Mouse (Mus musculus) small intestine, adult 2 months (tissue): ENCODE results near the gene Duxbl3.
"Not testable (repeated sequence)": the region's sequence is repeated elsewhere in the genome, so short reads cannot be mapped to it uniquely, and the experiment has no call there.

ENCODE experiments used
- CTCF ChIP-seq: fragments of 200-500 bp; IDR thresholded peaks from 2 replicates; pipeline ENCODE4 v1.5.1; 2012; ENCODE audit warnings: low read depth, mild to moderate bottlenecking, control low read depth, inconsistent platforms, low read length, moderate library complexity, mixed read lengths; ENCODE audit not compliant: insufficient replicate concordance, insufficient read length; ENCODE audit errors: extremely low read depth
- POLR2A ChIP-seq: fragments of 200-500 bp; IDR thresholded peaks from 2 replicates; pipeline ENCODE4 v1.6.1; 2012; ENCODE audit warnings: low read depth, mild to moderate bottlenecking, control low read depth, inconsistent platforms, low read length, moderate library complexity

GRCm38 (mm10) chr14:26286737-26287136 lies 29.0 kb downstream of the Duxbl3 start:
- TF ChIP-seq CTCF, POLR2A: not testable (repeated sequence)
